8 mouse cellular contexts compared by ENCODE assay signal in the genomic region with DNA sequence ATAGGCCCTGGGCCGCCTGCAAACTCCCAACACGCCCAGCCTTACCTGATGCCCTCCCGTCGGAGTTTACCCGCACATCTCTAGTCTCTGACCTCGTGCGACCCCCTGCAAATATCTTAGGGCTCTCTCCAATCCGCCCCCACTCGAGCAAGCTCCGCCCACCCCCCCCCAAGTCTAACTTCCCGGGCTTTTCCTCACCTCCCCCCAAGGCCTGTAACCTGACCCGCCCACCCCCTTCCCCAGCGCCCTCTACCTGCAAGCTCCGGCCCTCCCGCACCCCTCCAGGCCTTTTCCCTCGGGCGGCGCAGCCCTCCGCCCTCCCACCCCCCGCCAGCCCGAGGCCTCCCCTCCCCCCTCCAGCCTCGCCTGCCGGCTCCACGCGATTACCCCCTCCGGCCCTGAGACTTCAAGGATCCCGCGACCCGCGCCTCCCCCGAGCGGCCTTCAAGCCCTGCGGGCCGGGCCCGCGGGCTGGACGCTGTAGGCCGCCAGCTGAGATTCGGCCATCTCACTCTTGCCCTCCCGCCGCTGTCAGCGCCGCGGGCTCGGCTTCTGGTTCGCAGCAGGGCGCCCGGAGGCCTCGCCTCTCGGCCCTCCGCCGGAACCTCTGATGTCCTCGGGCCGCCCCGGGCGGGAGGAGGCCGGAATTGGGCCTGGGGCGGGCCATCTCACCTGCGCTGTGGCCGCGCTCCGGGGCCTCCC. TPM values are rescaled to one million over a fixed set of nuclear protein-coding genes. Genes with fewer than 3 reads are reported as not detected.
DNase-seq lines count a peak whose midpoint lies in the region; ATAC-seq and TF ChIP-seq lines count a peak whose summit lies in the region.

No protein-coding gene starts in this region.

- no peaks in the 10 kb centered on the region for H3K27me3 ChIP-seq in limb, embryonic 11.5 days (ENCODE audit: control insufficient read depth, insufficient read depth, low read length)

- H3K4me3 ChIP-seq in bone marrow macrophage, adult 2 months (ENCODE audit: insufficient read depth, low read length): peak overlapping the region; percentile 88
- H3K4me3 ChIP-seq in limb, embryonic 11.5 days (ENCODE audit: low read depth, low read length): peak overlapping the region; percentile 100

- WGBS in limb, embryonic 11.5 days: under 1% methylated on average over 44 of the region's 62 CpGs

- no peak for TF ChIP-seq POLR2A in bone marrow macrophage, adult 2 months (IDR thresholded peaks at IDR 0.05; ENCODE audit: borderline replicate concordance, low read depth, low read length)

- peak overlapping the region; percentile 92 for H3K4me2 ChIP-seq in limb, embryonic 11.5 days (ENCODE audit: low read depth, severe bottlenecking)

- H3K9ac ChIP-seq in limb, embryonic 11.5 days (ENCODE audit: low read length): peak overlapping the region; percentile 100

- TF ChIP-seq CTCF in bone marrow macrophage, adult 2 months (IDR thresholded peaks at IDR 0.05; ENCODE audit: low read depth, low read length): no peak

- peak; percentile 41 for DNase-seq in left cerebral cortex, postnatal 4 days
- DNase-seq in left cerebral cortex, adult 9 months (ENCODE audit: low spot score in 2 of 2): no peak
- DNase-seq in limb, embryonic 11.5 days (ENCODE audit: low spot score): peak; percentile 79
- DNase-seq in neural tube, embryonic 10.5 days (ENCODE audit: extremely low spot score, low spot score): peak; percentile 81
- DNase-seq in left cerebral cortex, postnatal 14 days (ENCODE audit: low spot score in 2 of 2): no peak
- no peak for DNase-seq in adipocyte (ENCODE audit: low spot score)

- peak; percentile 6 for ATAC-seq in granulocyte monocyte progenitor cell, adult 5-6 weeks (replicated peaks; ENCODE audit: poor library complexity, severe bottlenecking)
- ATAC-seq in limb, embryonic 11.5 days (ENCODE audit: insufficient number of reproducible peaks, low FRiP score, low TSS enrichment, low read depth): peak; percentile 71

- peak overlapping the region; percentile 70 for H3K27ac ChIP-seq in bone marrow macrophage, adult 2 months (ENCODE audit: insufficient read depth, low read depth, low read length)
- H3K27ac ChIP-seq in limb, embryonic 11.5 days (replicated peaks; ENCODE audit: low read depth, low read length): peak overlapping the region; percentile 98

- H3K4me1 ChIP-seq in bone marrow macrophage, adult 2 months (ENCODE audit: control insufficient read depth, insufficient read depth, low read length): peaks cover 31% of the 10 kb centered on the region
- H3K4me1 ChIP-seq in limb, embryonic 11.5 days (ENCODE audit: control insufficient read depth, insufficient read depth, low read length): peaks cover 23% of the 10 kb centered on the region

- intact Hi-C loops in left cerebral cortex, postnatal 4 days (cut with DNase I): no loop called here
- intact Hi-C loops in left cerebral cortex, postnatal 14 days (cut with DNase I): no loop called here

- peaks cover 14% of the 10 kb centered on the region; the same call in 1 of the 2 replicates for H3K36me3 ChIP-seq in limb, embryonic 11.5 days (ENCODE audit: control insufficient read depth, insufficient read depth, low read length)

- no peaks in the 10 kb centered on the region for H3K9me3 ChIP-seq in limb, embryonic 11.5 days (ENCODE audit: control insufficient read depth, low read length)

RNA-seq across cellular contexts. Expression of gene Nacc1, which starts 0.5 kb away (rescaled TPM):
- 10 to 100 TPM; 68.4 to 72.1 TPM for total RNA-seq in left cerebral cortex, postnatal 4 days (2021)
- 30.8 and 35.2 TPM in 2 replicates for polyA plus RNA-seq in bone marrow macrophage, adult 2 months (2012; ENCODE audit: insufficient read depth, insufficient read length, missing spikeins)
- 92.9 and 98.1 TPM in 2 replicates for total RNA-seq in granulocyte monocyte progenitor cell, adult 5-6 weeks (2014; fragmentation: Nextera tagmentation)
- total RNA-seq in granulocyte monocyte progenitor cell, adult 5-6 weeks (2017): 46.5 and 59.2 TPM in 2 replicates
- polyA plus RNA-seq in limb, embryonic 11.5 days (2014; fragmentation: Nextera tagmentation; extraction: Ambion mirVana): 26.4 and 26.7 TPM in 2 replicates
- total RNA-seq in left cerebral cortex, postnatal 14 days (2021): 10 to 100 TPM; 90.2 to 91.9 TPM

RNA-seq across cellular contexts. Expression of gene Trmt1, which starts 1.0 kb away (rescaled TPM):
- 100 to 1,000 TPM; 110 to 112 TPM for total RNA-seq in left cerebral cortex, postnatal 4 days (2021)
- polyA plus RNA-seq in bone marrow macrophage, adult 2 months (2012; ENCODE audit: insufficient read depth, insufficient read length, missing spikeins): 46.8 and 58.4 TPM in 2 replicates
- total RNA-seq in granulocyte monocyte progenitor cell, adult 5-6 weeks (2014; fragmentation: Nextera tagmentation): 76.9 and 123 TPM in 2 replicates
- 73.8 and 95.9 TPM in 2 replicates for total RNA-seq in granulocyte monocyte progenitor cell, adult 5-6 weeks (2017)
- polyA plus RNA-seq in limb, embryonic 11.5 days (2014; fragmentation: Nextera tagmentation; extraction: Ambion mirVana): 65.7 and 65.9 TPM in 2 replicates
- total RNA-seq in left cerebral cortex, postnatal 14 days (2021): 10 to 100 TPM; 89.3 to 96.7 TPM

RNA-seq across cellular contexts. Expression of gene Lyl1, which starts 14.1 kb away (rescaled TPM):
- 1 to 10 TPM; 3.0 to 3.3 TPM for total RNA-seq in left cerebral cortex, postnatal 4 days (2021)
- polyA plus RNA-seq in bone marrow macrophage, adult 2 months (2012; ENCODE audit: insufficient read depth, insufficient read length, missing spikeins): 91.9 and 102 TPM in 2 replicates
- 82.1 and 133 TPM in 2 replicates for total RNA-seq in granulocyte monocyte progenitor cell, adult 5-6 weeks (2014; fragmentation: Nextera tagmentation)
- 65.9 and 73.3 TPM in 2 replicates for total RNA-seq in granulocyte monocyte progenitor cell, adult 5-6 weeks (2017)
- 3.9 and 4.8 TPM in 2 replicates for polyA plus RNA-seq in limb, embryonic 11.5 days (2014; fragmentation: Nextera tagmentation; extraction: Ambion mirVana)
- total RNA-seq in left cerebral cortex, postnatal 14 days (2021): 1 to 10 TPM; 2.7 to 4.3 TPM

RNA-seq across cellular contexts. Expression of gene Ier2, which starts 24.5 kb away (rescaled TPM):
- 10 to 100 TPM; 10.2 to 10.7 TPM for total RNA-seq in left cerebral cortex, postnatal 4 days (2021)
- polyA plus RNA-seq in bone marrow macrophage, adult 2 months (2012; ENCODE audit: insufficient read depth, insufficient read length, missing spikeins): 23.3 and 24.7 TPM in 2 replicates
- 33.3 and 44.1 TPM in 2 replicates for total RNA-seq in granulocyte monocyte progenitor cell, adult 5-6 weeks (2014; fragmentation: Nextera tagmentation)
- 40.7 and 47.6 TPM in 2 replicates for total RNA-seq in granulocyte monocyte progenitor cell, adult 5-6 weeks (2017)
- 149 and 156 TPM in 2 replicates for polyA plus RNA-seq in limb, embryonic 11.5 days (2014; fragmentation: Nextera tagmentation; extraction: Ambion mirVana)
- 10 to 100 TPM; 12.6 to 14.8 TPM for total RNA-seq in left cerebral cortex, postnatal 14 days (2021)

RNA-seq across cellular contexts. Expression of gene G430095P16Rik, which starts 35.7 kb away (rescaled TPM):
- not detected for total RNA-seq in left cerebral cortex, postnatal 4 days (2021)
- polyA plus RNA-seq in bone marrow macrophage, adult 2 months (2012; ENCODE audit: insufficient read depth, insufficient read length, missing spikeins): 1.0 and 1.1 TPM in 2 replicates
- 11.0 and 17.9 TPM in 2 replicates for total RNA-seq in granulocyte monocyte progenitor cell, adult 5-6 weeks (2014; fragmentation: Nextera tagmentation)
- total RNA-seq in granulocyte monocyte progenitor cell, adult 5-6 weeks (2017): 4.4 and 4.8 TPM in 2 replicates
- polyA plus RNA-seq in limb, embryonic 11.5 days (2014; fragmentation: Nextera tagmentation; extraction: Ambion mirVana): 7.7 and 8.6 TPM in 2 replicates
- total RNA-seq in left cerebral cortex, postnatal 14 days (2021): not detected

Comparison
In these comparisons a context has a peak if more than half of its experiments do, and no peak if none do; other contexts are left out.
1. DNase-seq: peak in left cerebral cortex, postnatal 4 days (single experiment), limb, embryonic 11.5 days (single experiment) and neural tube, embryonic 10.5 days (single experiment); none in left cerebral cortex, adult 9 months (0 of 2), left cerebral cortex, postnatal 14 days (0 of 2) and adipocyte (single experiment).
2. RNA of gene Lyl1, which starts 14.1 kb away (total RNA-seq): 65.9 to 133 TPM in granulocyte monocyte progenitor cell, adult 5-6 weeks; 2.7 to 4.3 TPM in left cerebral cortex, postnatal 14 days and 3.0 to 3.3 TPM in left cerebral cortex, postnatal 4 days; every median in the first group is over 10 times any median in the second.